Mouse (Mus musculus) neural tube, embryonic 11.5 days (tissue): ENCODE results near the gene Pdlim4. TPM values are rescaled to one million over a fixed set of nuclear protein-coding genes. Genes with fewer than 3 reads are reported as not detected.
A peak's percentile ranks its signal among the peaks of the same experiment; 100 is the strongest.

Experiments used
- ATAC-seq: fragments of 200-750 bp; cut with Nextera tagmentation; 2 replicates; pipeline ENCODE4 v1.8.0; 2017; ENCODE audit warnings: moderate number of reproducible peaks, mild to moderate bottlenecking, moderate TSS enrichment, moderate library complexity; ENCODE audit not compliant: insufficient read depth, low FRiP score, low TSS enrichment
- DNase-seq: peaks from one replicate; pipeline ENCODE4 v3.0.0-alpha.2; 2015; ENCODE audit warnings: low spot score
- H3K27ac ChIP-seq: fragments of 300-500 bp; sonication (generic); 2 replicates; pipeline ENCODE4 v1.5.1; 2014; ENCODE audit warnings: low read depth, mild to moderate bottlenecking, low read length
- H3K27me3 ChIP-seq: fragments of 300-500 bp; sonication (generic); 2 replicates; pipeline ENCODE4 v1.6.1; 2014; ENCODE audit warnings: mild to moderate bottlenecking, low read length, mixed read lengths; ENCODE audit not compliant: control insufficient read depth, insufficient read depth
- H3K36me3 ChIP-seq: fragments of 300-500 bp; sonication (generic); 2 replicates; pipeline ENCODE4 v1.6.1; 2014; ENCODE audit warnings: mild to moderate bottlenecking, low read length, moderate library complexity, mixed read lengths; ENCODE audit not compliant: control insufficient read depth, insufficient read depth
- H3K4me1 ChIP-seq: fragments of 300-500 bp; sonication (generic); 2 replicates; pipeline ENCODE4 v1.6.1; 2014; ENCODE audit warnings: low read length, mixed read lengths; ENCODE audit not compliant: control insufficient read depth, insufficient read depth
- H3K4me2 ChIP-seq: fragments of 300-500 bp; sonication (generic); 2 replicates; pipeline ENCODE4 v1.6.1; 2014; ENCODE audit warnings: low read depth, mild to moderate bottlenecking, moderate library complexity
- H3K4me3 ChIP-seq: fragments of 300-500 bp; sonication (generic); 2 replicates; pipeline ENCODE4 v1.5.1; 2014; ENCODE audit warnings: low read depth, low read length
- H3K9ac ChIP-seq: fragments of 300-500 bp; sonication (generic); 2 replicates; pipeline ENCODE4 v1.6.1; 2014; ENCODE audit warnings: mild to moderate bottlenecking, low read length
- H3K9me3 ChIP-seq: fragments of 300-500 bp; sonication (generic); 2 replicates; pipeline ENCODE4 v1.6.1; 2016; ENCODE audit warnings: low read length; ENCODE audit not compliant: control insufficient read depth
- WGBS: fragments of 180-500 bp; shearing (Covaris S2); extraction: QIAGEN DNeasy Blood & Tissue Kit; methylation state at CpG from one replicate; pipeline ENCODE4 v1.1.7; 2014; 5-methylcytosine and 5-hydroxymethylcytosine counted together
- polyA plus RNA-seq: library from polyadenylated mRNA; unstranded; fragments of >200 nt; fragmentation: Nextera tagmentation; extraction: Ambion mirVana; gene quantifications from 2 replicates; pipeline ENCODE4 v1.2.1, GENCODE M21; 2014

Gene Pdlim4
- polyA plus RNA-seq, 1 experiment from 2014 or later: 59.7 TPM

- no peak for ATAC-seq
- 0 out of 2 replicates have a peak overlapping the region, but pooled peaks have one; percentile 34 for H3K27ac ChIP-seq
- no peaks in the 10 kb centered on the region for H3K27me3 ChIP-seq
Observed at GRCm38 (mm10) chr11:54067996-54068519, 756 bp downstream of the Pdlim4 start.

GRCm38 (mm10) chr11:54067318-54067995 is 1.4 kb downstream of the Pdlim4 start:
- WGBS: 25% methylated on average over 12 of the region's 12 CpGs
- Histone ChIP-seq H3K9me3 (no peaks in the 10 kb centered on the region), H3K4me2 (peak overlapping the region; percentile 88), H3K4me3 (peak overlapping the region; percentile 56), H3K4me1 (peaks cover 7% of the 10 kb centered on the region; the same call in 1 of the 2 replicates), H3K27me3 (no peaks in the 10 kb centered on the region), H3K27ac (no peak overlapping the region), H3K36me3 (no peaks in the 10 kb centered on the region), H3K9ac (peak overlapping the region; percentile 65)
- ATAC-seq (no peak), DNase-seq (peak; percentile 51)

More at GRCm38 (mm10) chr11:54067996-54068519, 756 bp downstream of the Pdlim4 start:
- Histone ChIP-seq H3K9ac (peak overlapping the region; percentile 65), H3K4me1 (peaks cover 7% of the 10 kb centered on the region; the same call in 1 of the 2 replicates), H3K36me3 (no peaks in the 10 kb centered on the region), H3K4me3 (peak overlapping the region; percentile 56), H3K9me3 (no peaks in the 10 kb centered on the region), H3K4me2 (peak overlapping the region; percentile 88)
- WGBS: 36% methylated on average over 4 of the region's 4 CpGs
- DNase-seq: no peak

DNA sequence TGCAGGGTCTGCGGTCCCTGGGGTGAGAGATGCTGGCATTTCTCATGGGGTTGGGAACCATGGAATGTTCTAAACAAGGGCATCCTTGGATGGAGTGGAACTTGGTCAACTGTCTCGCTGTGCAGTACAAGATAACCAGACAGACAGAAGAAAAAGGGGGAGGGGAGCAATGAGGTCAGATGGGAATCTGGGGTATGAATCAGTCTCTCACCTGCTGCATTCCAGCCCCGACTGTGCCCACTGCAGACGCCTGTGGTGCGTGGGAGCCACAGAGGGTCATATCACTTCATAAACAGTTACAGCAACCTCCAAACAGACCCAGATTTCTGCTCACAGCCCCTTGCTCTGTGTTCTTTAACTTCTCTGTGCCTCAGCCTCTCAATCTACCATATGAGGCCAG is 2.4 kb downstream of the Pdlim4 start:
- Histone ChIP-seq H3K9ac (no peak overlapping the region), H3K4me1 (peaks cover 7% of the 10 kb centered on the region; the same call in 1 of the 2 replicates), H3K27ac (no peak overlapping the region), H3K9me3 (no peaks in the 10 kb centered on the region), H3K36me3 (no peaks in the 10 kb centered on the region), H3K4me3 (no peak overlapping the region), H3K27me3 (no peaks in the 10 kb centered on the region), H3K4me2 (no peak overlapping the region)
- DNase-seq (no peak), ATAC-seq (no peak)
- WGBS: 78% methylated on average over 5 of the region's 5 CpGs

GRCm38 (mm10) chr11:54065915-54066178 is 3.0 kb downstream of the Pdlim4 start:
- no peak overlapping the region for H3K27ac ChIP-seq
- no peak overlapping the region for H3K9ac ChIP-seq
- WGBS: 89% methylated on average over 4 of the region's 4 CpGs
- H3K4me3 ChIP-seq: no peak overlapping the region
- no peaks in the 10 kb centered on the region for H3K9me3 ChIP-seq
- H3K4me1 ChIP-seq: peaks cover 7% of the 10 kb centered on the region; the same call in 1 of the 2 replicates
- H3K36me3 ChIP-seq: no peaks in the 10 kb centered on the region
- H3K4me2 ChIP-seq: no peak overlapping the region
- no peaks in the 10 kb centered on the region for H3K27me3 ChIP-seq
- DNase-seq (no peak), ATAC-seq (no peak)

GRCm38 (mm10) chr11:54065106-54065914 is 3.5 kb downstream of the Pdlim4 start:
- Histone ChIP-seq H3K4me3 (no peak overlapping the region), H3K27me3 (no peaks in the 10 kb centered on the region), H3K9me3 (no peaks in the 10 kb centered on the region), H3K36me3 (no peaks in the 10 kb centered on the region), H3K4me2 (no peak overlapping the region), H3K27ac (no peak overlapping the region), H3K9ac (no peak overlapping the region), H3K4me1 (peaks cover 7% of the 10 kb centered on the region; the same call in 1 of the 2 replicates)
- ATAC-seq: no peak
- 85% methylated on average over 12 of the region's 12 CpGs for WGBS
- no peak for DNase-seq

- Histone ChIP-seq H3K9me3 (no peaks in the 10 kb centered on the region), H3K27me3 (no peaks in the 10 kb centered on the region), H3K27ac (no peak overlapping the region), H3K9ac (no peak overlapping the region), H3K4me3 (no peak overlapping the region), H3K4me1 (peaks cover 14% of the 10 kb centered on the region; the same call in 1 of the 2 replicates), H3K36me3 (no peaks in the 10 kb centered on the region), H3K4me2 (no peak overlapping the region)
- no peak for DNase-seq
- 80% methylated on average over 3 of the region's 3 CpGs for WGBS
- no peak for ATAC-seq
Observed at GRCm38 (mm10) chr11:54064412-54064978, 4.3 kb downstream of the Pdlim4 start.

- 90% methylated on average over 10 of the region's 10 CpGs for WGBS
- H3K9me3 ChIP-seq: no peaks in the 10 kb centered on the region
- no peak overlapping the region for H3K4me3 ChIP-seq
- ATAC-seq: no peak
- H3K36me3 ChIP-seq: no peaks in the 10 kb centered on the region; the same call in 1 of the 2 replicates
- no peak overlapping the region for H3K9ac ChIP-seq
- H3K27me3 ChIP-seq: no peaks in the 10 kb centered on the region
- peaks cover 21% of the 10 kb centered on the region; the same call in 1 of the 2 replicates for H3K4me1 ChIP-seq
- H3K27ac ChIP-seq: no peak overlapping the region
- no peak for DNase-seq
- no peak overlapping the region for H3K4me2 ChIP-seq
Observed at GRCm38 (mm10) chr11:54063472-54063775, 5.4 kb downstream of the Pdlim4 start.

DNA sequence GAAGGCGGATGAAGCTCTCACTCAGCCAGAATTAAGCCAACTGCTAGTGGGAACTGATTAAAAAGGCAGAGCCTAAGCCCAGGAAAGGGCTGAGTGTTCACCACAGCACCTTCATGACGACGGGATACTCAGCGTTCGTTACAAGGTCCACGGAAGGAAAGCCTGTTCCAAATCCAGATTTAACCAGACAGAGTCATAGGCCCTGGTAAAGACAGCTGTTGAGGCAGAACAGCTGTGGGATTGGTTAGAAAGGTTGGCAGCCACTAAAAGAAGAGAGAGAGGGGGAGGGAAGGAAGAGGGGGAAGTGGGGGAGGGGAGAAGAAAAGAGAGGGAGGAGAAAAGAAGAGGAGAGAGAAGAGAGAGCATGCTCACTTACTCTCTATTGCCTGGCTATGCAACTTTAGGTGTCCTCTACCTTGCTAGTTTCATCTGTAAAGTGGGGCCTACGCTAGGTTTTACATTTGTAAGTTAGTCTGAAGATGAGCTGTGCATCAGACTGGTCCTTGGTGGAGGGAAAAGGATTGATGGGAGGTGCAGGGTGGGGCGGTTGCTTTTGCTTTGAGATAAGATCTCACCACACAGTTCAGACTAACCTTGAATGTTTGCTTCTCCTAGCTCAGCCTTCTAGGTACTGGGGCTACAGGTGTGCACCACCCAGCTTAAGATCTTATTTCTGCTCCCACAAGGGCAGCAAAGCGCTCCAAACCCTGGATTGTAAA is 5.9 kb downstream of the Pdlim4 start:
- H3K36me3 ChIP-seq: no peaks in the 10 kb centered on the region; the same call in 1 of the 2 replicates
- H3K27me3 ChIP-seq: no peaks in the 10 kb centered on the region
- DNase-seq: no peak
- no peaks in the 10 kb centered on the region for H3K9me3 ChIP-seq
- H3K9ac ChIP-seq: no peak overlapping the region
- no peak for ATAC-seq
- peaks cover 26% of the 10 kb centered on the region; the same call in 1 of the 2 replicates for H3K4me1 ChIP-seq
- WGBS: 83% methylated on average over 9 of the region's 9 CpGs
- H3K4me3 ChIP-seq: no peak overlapping the region
- H3K27ac ChIP-seq: no peak overlapping the region
- no peak overlapping the region for H3K4me2 ChIP-seq
